In the genomic region with DNA sequence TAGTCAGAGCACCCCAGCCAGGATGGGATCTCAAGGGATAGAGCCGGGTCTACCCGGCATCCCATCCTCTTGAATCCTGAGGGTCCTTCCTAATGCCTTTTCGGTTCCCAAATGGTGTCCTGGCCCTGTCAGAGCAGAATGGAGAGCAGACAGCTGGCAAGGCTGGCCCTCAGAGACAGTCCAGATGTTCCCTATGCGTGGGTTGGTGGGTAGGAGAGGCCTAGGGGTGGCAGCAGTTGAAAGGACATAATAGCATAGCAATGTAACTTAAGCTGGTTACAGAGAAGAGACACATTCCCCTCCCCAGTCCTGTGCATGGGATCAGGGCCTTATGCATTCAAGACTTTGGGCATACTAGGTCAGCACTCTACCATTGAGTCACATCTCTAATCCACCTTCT, we compare ENCODE assay signal across 25 mouse cellular contexts. TPM values are rescaled to one million over a fixed set of nuclear protein-coding genes. Genes with fewer than 3 reads are reported as not detected.
DNase-seq lines count a peak whose midpoint lies in the region; ATAC-seq and TF ChIP-seq lines count a peak whose summit lies in the region.
"Had no signal": no experiment of that assay in that cellular context is flagged by ENCODE, and none has a peak within 500 bp of the region (broad histone marks: within the 10 kb centered on the region; RNA-seq: fewer than 3 reads in every experiment).

No protein-coding gene starts in this region.

- ATAC-seq in forebrain, embryonic 13.5 days = no peak
- ATAC-seq in forebrain, postnatal 0 days = no peak
- ATAC-seq in hindbrain, embryonic 12.5 days (ENCODE audit: low FRiP score) = no peak
- ATAC-seq in hindbrain, embryonic 11.5 days (ENCODE audit: low FRiP score) = no peak
- ATAC-seq in neural tube, embryonic 13.5 days (ENCODE audit: low read depth) = no peak
- no peak for ATAC-seq in neural tube, embryonic 15.5 days (ENCODE audit: low FRiP score)
- ATAC-seq: intestine, postnatal 0 days had no signal

- H3K4me3 ChIP-seq in forebrain, embryonic 13.5 days = no peak overlapping the region
- H3K4me3 ChIP-seq in forebrain, postnatal 0 days (ENCODE audit: low read depth, low read length) = no peak overlapping the region
- H3K4me3 ChIP-seq in hindbrain, embryonic 12.5 days = no peak overlapping the region
- H3K4me3 ChIP-seq in hindbrain, embryonic 11.5 days (ENCODE audit: low read depth, low read length) = no peak overlapping the region
- no peak overlapping the region for H3K4me3 ChIP-seq in neural tube, embryonic 13.5 days
- H3K4me3 ChIP-seq in neural tube, embryonic 15.5 days (replicated peaks) = no peak overlapping the region
- H3K4me3 ChIP-seq: heart, embryonic 15.5 days; left cerebral cortex, adult 2 months; limb, embryonic 15.5 days; megakaryocyte, embryonic 14.5 days had no signal

- H3K4me2 ChIP-seq in forebrain, embryonic 13.5 days = no peak overlapping the region
- H3K4me2 ChIP-seq in forebrain, postnatal 0 days (ENCODE audit: low read depth) = no peak overlapping the region
- no peak overlapping the region for H3K4me2 ChIP-seq in hindbrain, embryonic 12.5 days (replicated peaks)
- H3K4me2 ChIP-seq in hindbrain, embryonic 11.5 days (replicated peaks; ENCODE audit: low read depth, low read length) = no peak overlapping the region
- no peak overlapping the region for H3K4me2 ChIP-seq in neural tube, embryonic 13.5 days
- H3K4me2 ChIP-seq in neural tube, embryonic 15.5 days = no peak overlapping the region
- H3K4me2 ChIP-seq: heart, embryonic 15.5 days; limb, embryonic 15.5 days; lung, embryonic 14.5 days had no signal

- H3K9me3 ChIP-seq in forebrain, embryonic 13.5 days (replicated peaks) = no peaks in the 10 kb centered on the region
- no peaks in the 10 kb centered on the region for H3K9me3 ChIP-seq in forebrain, postnatal 0 days (ENCODE audit: low read length)
- H3K9me3 ChIP-seq in hindbrain, embryonic 12.5 days (replicated peaks) = no peaks in the 10 kb centered on the region
- no peaks in the 10 kb centered on the region for H3K9me3 ChIP-seq in hindbrain, embryonic 11.5 days (ENCODE audit: control insufficient read depth, low read length)
- no peaks in the 10 kb centered on the region for H3K9me3 ChIP-seq in neural tube, embryonic 13.5 days
- H3K9me3 ChIP-seq in neural tube, embryonic 15.5 days (replicated peaks) = no peaks in the 10 kb centered on the region
- H3K9me3 ChIP-seq: heart, embryonic 15.5 days; limb, embryonic 15.5 days; megakaryocyte, embryonic 14.5 days had no signal

- peaks cover 44% of the 10 kb centered on the region; the same call in 1 of the 2 replicates for H3K36me3 ChIP-seq in forebrain, embryonic 13.5 days (ENCODE audit: poor library complexity, severe bottlenecking)
- peaks cover 11% of the 10 kb centered on the region for H3K36me3 ChIP-seq in forebrain, postnatal 0 days (ENCODE audit: insufficient read depth)
- peaks cover 45% of the 10 kb centered on the region for H3K36me3 ChIP-seq in hindbrain, embryonic 12.5 days
- H3K36me3 ChIP-seq in hindbrain, embryonic 11.5 days (ENCODE audit: control insufficient read depth, insufficient read depth, low read length) = no peaks in the 10 kb centered on the region
- peaks cover 60% of the 10 kb centered on the region for H3K36me3 ChIP-seq in neural tube, embryonic 13.5 days
- H3K36me3 ChIP-seq in neural tube, embryonic 15.5 days = peaks cover 33% of the 10 kb centered on the region
- H3K36me3 ChIP-seq: heart, embryonic 15.5 days; limb, embryonic 15.5 days had no signal

- 81% methylated on average over 4 of the region's 4 CpGs for WGBS in forebrain, embryonic 13.5 days
- 80% methylated on average over 4 of the region's 4 CpGs for WGBS in forebrain, postnatal 0 days
- WGBS in hindbrain, embryonic 12.5 days = 85% methylated on average over 4 of the region's 4 CpGs
- 83% methylated on average over 4 of the region's 4 CpGs for WGBS in hindbrain, embryonic 11.5 days
- WGBS in neural tube, embryonic 13.5 days = 68% methylated on average over 4 of the region's 4 CpGs
- WGBS in neural tube, embryonic 15.5 days = 75% methylated on average over 4 of the region's 4 CpGs

- no peaks in the 10 kb centered on the region for H3K27me3 ChIP-seq in forebrain, embryonic 13.5 days
- no peaks in the 10 kb centered on the region for H3K27me3 ChIP-seq in forebrain, postnatal 0 days (ENCODE audit: insufficient read depth, low read length)
- no peaks in the 10 kb centered on the region for H3K27me3 ChIP-seq in hindbrain, embryonic 12.5 days
- no peaks in the 10 kb centered on the region for H3K27me3 ChIP-seq in hindbrain, embryonic 11.5 days (ENCODE audit: control insufficient read depth, insufficient read depth, low read length)
- no peaks in the 10 kb centered on the region for H3K27me3 ChIP-seq in neural tube, embryonic 13.5 days
- no peaks in the 10 kb centered on the region for H3K27me3 ChIP-seq in neural tube, embryonic 15.5 days (replicated peaks)
- H3K27me3 ChIP-seq: heart, embryonic 15.5 days; limb, embryonic 15.5 days had no signal

- TF ChIP-seq CTCF in forebrain, postnatal 0 days (IDR thresholded peaks at IDR 0.05; ENCODE audit: low read depth) = no peak

- peaks cover 31% of the 10 kb centered on the region for H3K4me1 ChIP-seq in forebrain, embryonic 13.5 days
- no peaks in the 10 kb centered on the region for H3K4me1 ChIP-seq in forebrain, postnatal 0 days (ENCODE audit: insufficient read depth)
- peaks cover 29% of the 10 kb centered on the region for H3K4me1 ChIP-seq in hindbrain, embryonic 12.5 days
- H3K4me1 ChIP-seq in hindbrain, embryonic 11.5 days (replicated peaks; ENCODE audit: control insufficient read depth, insufficient read depth, low read length) = peaks cover 5% of the 10 kb centered on the region; the same call in 1 of the 2 replicates
- peaks cover 40% of the 10 kb centered on the region for H3K4me1 ChIP-seq in neural tube, embryonic 13.5 days (replicated peaks)
- peaks cover 35% of the 10 kb centered on the region for H3K4me1 ChIP-seq in neural tube, embryonic 15.5 days
- H3K4me1 ChIP-seq: megakaryocyte, embryonic 14.5 days had no signal

- no peak for DNase-seq in forebrain, postnatal 0 days
- DNase-seq in hindbrain, embryonic 11.5 days (ENCODE audit: low spot score) = no peak
- no peak for DNase-seq in lung, postnatal 25 days (ENCODE audit: low spot score)
- DNase-seq in layer of hippocampus, adult 11-12 months (ENCODE audit: low spot score) = no peak
- DNase-seq: adrenal gland, postnatal 25 days; cerebellum, adult 8-10 months; gastrocnemius, postnatal 10 days; kidney, postnatal 4 days; layer of hippocampus, adult 9-11 months; lung, embryonic 14.5 days; lung, postnatal 36 days; thymus, adult 2 months; thymus, postnatal 4 days had no signal

- no peak overlapping the region for H3K9ac ChIP-seq in forebrain, embryonic 13.5 days
- no peak overlapping the region for H3K9ac ChIP-seq in forebrain, postnatal 0 days
- peak overlapping the region; percentile 15; the same call in 1 of the 2 replicates for H3K9ac ChIP-seq in hindbrain, embryonic 12.5 days
- no peak overlapping the region for H3K9ac ChIP-seq in hindbrain, embryonic 11.5 days (ENCODE audit: low read depth, low read length)
- 0 out of 2 replicates have a peak overlapping the region, but pooled peaks have one; percentile 22 for H3K9ac ChIP-seq in neural tube, embryonic 13.5 days
- H3K9ac ChIP-seq in neural tube, embryonic 15.5 days (replicated peaks) = no peak overlapping the region
- H3K9ac ChIP-seq: heart, embryonic 15.5 days; limb, embryonic 15.5 days; liver, embryonic 14.5 days; lung, embryonic 14.5 days had no signal

- H3K27ac ChIP-seq in forebrain, embryonic 13.5 days = peak overlapping the region; percentile 5; the same call in 1 of the 2 replicates
- H3K27ac ChIP-seq in forebrain, postnatal 0 days (ENCODE audit: low read depth, low read length) = no peak overlapping the region
- H3K27ac ChIP-seq in hindbrain, embryonic 12.5 days = peak overlapping the region; percentile 6
- no peak overlapping the region for H3K27ac ChIP-seq in hindbrain, embryonic 11.5 days (ENCODE audit: low read depth, low read length)
- no peak overlapping the region for H3K27ac ChIP-seq in neural tube, embryonic 13.5 days (replicated peaks)
- no peak overlapping the region for H3K27ac ChIP-seq in neural tube, embryonic 15.5 days (replicated peaks)
- H3K27ac ChIP-seq: left cerebral cortex, adult 2 months; limb, embryonic 15.5 days; liver, embryonic 14.5 days; stomach, postnatal 0 days had no signal

RNA-seq across cellular contexts. Expression of a gene that starts 14.2 kb away (rescaled TPM):
- polyA plus RNA-seq in forebrain, embryonic 13.5 days (2015; fragmentation: Nextera tagmentation; extraction: Ambion mirVana) = 28.1 and 32.8 TPM in 2 replicates
- 36.2 and 41.2 TPM in 2 replicates for total RNA-seq in forebrain, postnatal 0 days (2014; rRNA removed)
- polyA plus RNA-seq in forebrain, postnatal 0 days (2015; fragmentation: Nextera tagmentation; extraction: Ambion mirVana) = 30.9 and 38.2 TPM in 2 replicates
- polyA plus RNA-seq in hindbrain, embryonic 12.5 days (2016; fragmentation: Nextera tagmentation; extraction: Ambion mirVana) = 43.8 and 44.5 TPM in 2 replicates
- 23.0 and 25.9 TPM in 2 replicates for polyA plus RNA-seq in hindbrain, embryonic 11.5 days (2014; fragmentation: Nextera tagmentation; extraction: Ambion mirVana)
- 53.0 and 59.8 TPM in 2 replicates for polyA plus RNA-seq in neural tube, embryonic 13.5 days (2015; fragmentation: Nextera tagmentation; extraction: Ambion mirVana)
- 41.2 and 45.7 TPM in 2 replicates for polyA plus RNA-seq in neural tube, embryonic 15.5 days (2015; fragmentation: Nextera tagmentation; extraction: Ambion mirVana)
- total RNA-seq: granulocyte monocyte progenitor cell, adult 5-6 weeks had no signal

RNA-seq across cellular contexts. Expression of a gene that starts 42.3 kb away (rescaled TPM):
- polyA plus RNA-seq in forebrain, embryonic 13.5 days (2015; fragmentation: Nextera tagmentation; extraction: Ambion mirVana) = 261 and 291 TPM in 2 replicates
- 127 and 160 TPM in 2 replicates for total RNA-seq in forebrain, postnatal 0 days (2014; rRNA removed)
- 117 and 121 TPM in 2 replicates for polyA plus RNA-seq in forebrain, postnatal 0 days (2015; fragmentation: Nextera tagmentation; extraction: Ambion mirVana)
- 838 and 891 TPM in 2 replicates for polyA plus RNA-seq in hindbrain, embryonic 12.5 days (2016; fragmentation: Nextera tagmentation; extraction: Ambion mirVana)
- polyA plus RNA-seq in hindbrain, embryonic 11.5 days (2014; fragmentation: Nextera tagmentation; extraction: Ambion mirVana) = 245 and 269 TPM in 2 replicates
- 462 and 484 TPM in 2 replicates for polyA plus RNA-seq in neural tube, embryonic 13.5 days (2015; fragmentation: Nextera tagmentation; extraction: Ambion mirVana)
- 332 and 435 TPM in 2 replicates for polyA plus RNA-seq in neural tube, embryonic 15.5 days (2015; fragmentation: Nextera tagmentation; extraction: Ambion mirVana)

Comparison
In these comparisons a context has a peak if more than half of its experiments do, and no peak if none do; other contexts are left out.
1. H3K27ac ChIP-seq: peak in forebrain, embryonic 13.5 days (single experiment) and hindbrain, embryonic 12.5 days (single experiment); none in forebrain, postnatal 0 days (single experiment), hindbrain, embryonic 11.5 days (single experiment), neural tube, embryonic 13.5 days (single experiment) and neural tube, embryonic 15.5 days (single experiment).
2. H3K9ac ChIP-seq: peak in hindbrain, embryonic 12.5 days (single experiment) and neural tube, embryonic 13.5 days (single experiment); none in forebrain, embryonic 13.5 days (single experiment), forebrain, postnatal 0 days (single experiment), hindbrain, embryonic 11.5 days (single experiment) and neural tube, embryonic 15.5 days (single experiment).